Mouse (Mus musculus): ENCODE results near the gene Ophn1. TPM values are rescaled to one million over a fixed set of nuclear protein-coding genes. Genes with fewer than 3 reads are reported as not detected.

Gene Ophn1
- total RNA-seq (2023): 1 to 10 TPM; 3.5 to 4.4 TPM

GRCm38 (mm10) chrX:98890406-98891116 is at the start of gene Ophn1:
Gene Ophn1, minus strand, starts transcription at chrX:98891025.

GRCm38 (mm10) chrX:98936101-98936500 is 45.3 kb upstream of the Ophn1 start, which contains the start of gene Yipf6:
Gene Yipf6, plus strand, starts transcription at chrX:98936316.

Other genes with a start within 250 kb of the Ophn1 start
- 10 to 100 TPM; 10.4 to 12.7 TPM for gene Yipf6, start 45.3 kb upstream of the Ophn1 start, total RNA-seq (2023)
- 10 to 100 TPM; 18.5 to 19.7 TPM for gene Stard8, start 112.2 kb upstream of the Ophn1 start, total RNA-seq (2023)
- 1 to 10 TPM; 1.9 to 2.0 TPM for gene Efnb1, start 245.1 kb upstream of the Ophn1 start, total RNA-seq (2023)

Data from neutrophil, adult 59 days (primary cell).